Mouse (Mus musculus) urinary bladder, postnatal 25 days (tissue): ENCODE measurements at regions not wholly inside any gene's neighbourhood (a gene's known extent, or its start where the extent isn't known, plus 50 kb on each side); places are given as distances from the start of the nearest gene placed in this dataset.

Source experiments
- DNase-seq: peaks from one replicate; pipeline ENCODE4 v3.0.0; 2022; ENCODE audit warnings: low spot score

DNA sequence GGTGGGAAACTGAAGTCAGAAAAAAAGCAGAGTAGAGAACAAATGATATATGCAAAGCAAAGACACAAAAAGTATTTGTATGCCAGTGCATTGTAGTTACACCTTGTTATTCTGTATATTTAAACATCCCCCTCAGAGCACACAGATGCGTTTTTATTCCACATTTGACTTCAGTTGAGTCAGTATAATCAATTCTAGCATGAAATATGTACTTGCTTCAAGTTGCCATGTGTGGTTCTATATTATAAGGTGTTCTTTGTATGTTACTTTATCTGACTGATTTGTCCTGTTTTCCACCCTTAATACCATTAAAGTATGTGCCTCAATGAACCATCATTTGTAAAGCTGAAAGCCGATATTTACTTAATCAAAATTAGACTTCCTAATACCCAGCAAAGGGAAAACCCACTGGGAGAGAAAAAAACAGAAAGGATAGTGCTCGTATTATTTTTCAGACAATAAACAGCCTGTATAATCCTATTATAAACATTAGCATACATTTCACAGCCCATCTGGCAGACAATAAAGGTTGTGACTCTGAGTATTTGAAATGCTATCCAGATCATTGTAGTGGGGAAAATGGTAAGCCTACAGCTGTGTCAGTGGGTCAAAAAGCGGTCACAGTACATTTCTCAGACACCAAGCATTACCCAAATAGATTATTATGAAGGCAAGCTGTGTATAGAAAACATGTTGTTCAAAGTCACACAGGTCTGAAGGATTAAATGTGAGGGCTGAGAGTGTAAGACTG is 189.1 kb upstream of the Bmp2 start:
- no peak for DNase-seq

DNA sequence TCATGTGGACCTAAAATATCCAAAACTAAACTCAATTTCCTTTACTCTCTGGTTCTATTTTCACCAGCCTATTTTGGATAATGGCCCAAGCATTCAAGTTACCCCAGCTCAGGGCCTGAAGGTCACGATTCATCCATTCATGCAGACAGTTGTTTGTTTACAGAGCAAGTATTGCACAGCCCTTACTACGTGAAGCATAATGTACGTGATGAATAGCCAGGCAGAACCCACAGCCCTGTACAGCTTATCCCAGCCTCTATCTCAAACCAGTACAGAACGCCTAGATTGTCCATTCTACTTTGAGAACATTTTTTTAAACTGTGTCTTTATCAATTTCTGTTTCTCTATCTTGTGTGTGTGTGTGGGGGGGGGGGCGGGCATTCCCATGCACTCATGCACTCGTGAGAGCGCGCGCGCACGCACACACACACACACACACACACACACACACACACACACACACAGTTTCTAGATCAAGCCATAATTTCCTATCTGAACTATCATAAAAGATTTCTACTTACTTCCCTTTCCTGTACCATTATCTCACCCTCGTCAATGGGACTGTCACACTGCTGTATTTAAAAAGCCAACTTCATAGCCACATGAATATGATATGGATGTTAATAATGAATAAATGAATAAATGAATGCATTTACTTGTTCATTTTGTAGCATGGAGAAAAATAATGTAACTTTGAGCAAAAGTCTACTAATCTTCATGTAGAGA is 180.3 kb upstream of the Bmp2 start:
- no peak for DNase-seq

DNA sequence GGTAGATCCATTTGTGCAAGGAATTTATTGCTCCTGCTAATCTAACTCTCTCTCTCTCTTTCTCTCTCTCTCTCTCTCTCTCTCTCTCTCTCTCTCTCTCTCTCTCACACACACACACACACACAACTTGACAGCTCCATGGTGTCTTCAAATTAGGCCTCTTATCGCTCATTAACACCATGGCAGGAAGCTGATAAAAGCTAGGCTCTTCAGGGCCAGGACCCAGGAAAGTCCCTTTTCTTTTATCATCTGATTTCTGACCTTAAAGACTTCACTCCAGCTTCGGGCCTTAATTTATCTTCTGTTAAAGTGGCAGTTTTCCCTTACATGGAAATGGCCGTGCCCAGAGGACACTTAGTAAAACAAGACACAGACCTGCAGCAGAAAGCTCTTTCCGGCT is 178.4 kb upstream of the Bmp2 start:
- DNase-seq, result no peak

DNA sequence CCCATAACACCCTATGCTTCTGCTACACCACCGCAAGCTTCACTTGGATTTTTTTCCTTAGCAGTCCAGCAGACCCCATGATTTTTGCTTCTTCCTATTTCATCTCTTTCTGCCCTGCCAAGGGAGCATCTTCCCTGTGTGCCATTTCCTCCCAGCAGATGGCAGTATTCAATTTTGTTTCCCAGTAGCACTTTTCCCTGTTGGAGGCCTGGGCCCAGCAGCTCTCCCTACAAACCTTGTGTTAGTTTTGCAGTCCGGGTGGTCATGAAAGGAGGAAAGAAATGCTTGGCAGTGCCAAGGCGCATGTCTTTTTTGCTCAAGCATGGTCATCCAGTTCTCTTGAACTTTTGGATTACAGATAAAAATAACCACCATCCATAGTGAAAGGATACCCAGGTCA is 170.9 kb upstream of the Bmp2 start:
- DNase-seq, result peak; percentile 48

DNA sequence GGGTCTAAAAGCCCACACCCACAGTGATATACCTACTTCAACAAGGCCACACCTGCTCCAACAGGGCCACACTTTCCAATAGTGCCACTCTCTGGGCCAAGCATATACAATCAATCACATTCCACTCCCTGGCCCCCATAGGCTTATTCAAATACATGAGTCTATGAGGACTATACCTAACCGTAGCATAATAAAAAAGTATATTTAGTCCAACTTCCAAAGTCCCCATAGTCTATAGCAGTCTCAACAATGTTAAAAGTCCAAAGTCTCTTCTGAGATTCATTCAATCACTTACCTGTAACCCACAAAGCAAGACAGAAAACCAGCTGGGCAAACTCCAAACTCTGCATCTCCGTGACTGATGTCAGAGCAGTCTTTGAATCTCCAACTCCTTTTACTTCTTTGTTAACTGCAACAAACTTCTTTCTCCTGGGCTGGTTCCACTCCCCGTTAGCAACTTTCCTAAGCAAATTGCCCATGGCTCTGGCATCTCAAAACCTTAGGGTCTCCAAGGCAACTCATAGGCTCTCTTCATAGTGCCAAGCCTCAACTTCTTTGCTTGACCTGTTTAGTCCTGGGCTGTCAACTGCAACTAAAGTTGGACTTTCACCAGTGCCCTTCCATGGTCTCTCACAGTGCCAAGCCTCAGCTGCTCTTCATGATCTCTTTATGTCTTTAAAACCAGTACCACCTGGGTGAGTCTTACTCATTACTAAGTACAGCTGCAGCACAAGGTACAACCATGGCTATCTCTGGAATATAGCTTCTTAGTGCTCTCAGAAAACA is 168.6 kb upstream of the Bmp2 start:
- no peak for DNase-seq

DNA sequence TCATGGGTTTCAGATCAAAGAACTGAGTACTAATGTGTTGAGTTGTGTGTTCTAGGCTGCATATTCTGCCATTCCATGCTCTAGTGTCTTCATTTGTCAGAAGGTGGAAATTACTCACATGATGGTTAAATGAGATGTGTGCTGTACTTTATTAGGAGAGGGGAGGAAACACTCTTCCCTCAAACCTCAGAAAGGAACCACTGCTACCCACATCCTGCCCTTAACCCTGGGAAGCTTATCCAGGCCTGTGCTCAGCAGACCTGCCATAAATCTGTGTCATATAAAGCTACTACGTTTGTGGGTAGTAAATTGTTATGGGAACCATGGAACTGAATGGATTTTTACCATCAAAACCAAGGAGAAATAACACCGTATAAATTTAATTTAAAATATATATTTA is 166.7 kb upstream of the Bmp2 start:
- DNase-seq, result no peak

DNA sequence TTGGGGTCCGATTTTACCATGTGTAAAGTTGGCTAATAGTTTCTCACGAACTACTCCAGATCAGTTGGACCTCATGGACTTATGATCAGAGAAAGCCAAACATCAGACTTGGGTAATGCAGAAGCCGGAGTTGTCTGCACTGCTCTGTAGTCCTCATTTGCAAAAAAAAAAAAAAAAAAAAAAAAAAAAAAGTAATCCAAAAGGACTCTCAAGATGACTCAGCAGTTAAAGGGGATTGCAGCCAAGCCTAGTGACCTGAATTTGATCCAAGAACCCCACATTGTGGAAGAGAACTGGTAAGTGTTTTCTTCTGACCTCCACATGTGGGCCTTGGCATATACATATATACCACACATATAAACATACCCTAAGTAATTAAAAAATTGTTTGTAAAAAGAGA is 164.6 kb upstream of the Bmp2 start:
- no peak for DNase-seq

DNA sequence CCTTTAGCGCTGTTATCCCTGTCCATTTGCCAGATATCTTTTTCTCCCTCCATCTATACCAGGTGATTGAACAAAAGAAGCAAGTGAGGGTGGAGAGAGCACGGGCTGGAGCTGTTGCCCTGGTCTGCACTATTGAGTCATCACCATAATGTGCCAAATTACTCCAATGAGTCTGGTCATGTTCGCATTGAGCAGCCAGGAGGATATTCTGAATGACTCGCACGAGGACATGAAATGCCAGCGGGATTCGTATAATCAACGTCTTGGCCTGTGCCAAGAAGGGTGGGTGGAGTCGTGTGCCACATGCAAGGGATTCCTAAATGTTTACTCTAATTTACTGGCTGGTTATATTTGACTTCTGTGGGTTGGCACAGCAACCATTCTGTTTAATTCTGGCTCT is 159.7 kb upstream of the Bmp2 start:
- peak; percentile 7 for DNase-seq

DNA sequence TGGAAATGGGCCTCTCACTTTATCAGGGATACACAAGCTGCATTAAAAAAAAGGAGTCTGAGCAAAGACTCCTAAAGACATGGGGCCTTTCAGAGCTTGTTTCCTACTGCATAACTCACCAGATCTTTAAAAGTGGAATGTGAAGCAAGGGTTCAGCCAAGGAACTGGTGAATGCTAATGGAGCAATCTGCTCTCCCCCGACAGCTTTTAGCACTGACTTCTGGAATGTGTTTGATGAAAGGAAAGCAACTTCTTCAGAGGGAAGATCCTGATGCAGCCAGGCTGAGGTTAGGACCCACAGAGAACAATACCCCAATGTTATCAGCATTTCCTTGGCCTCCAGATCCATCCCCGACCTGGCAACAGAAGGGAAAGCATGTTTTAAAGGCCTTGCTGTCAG is 154.4 kb upstream of the Bmp2 start:
- no peak for DNase-seq

DNA sequence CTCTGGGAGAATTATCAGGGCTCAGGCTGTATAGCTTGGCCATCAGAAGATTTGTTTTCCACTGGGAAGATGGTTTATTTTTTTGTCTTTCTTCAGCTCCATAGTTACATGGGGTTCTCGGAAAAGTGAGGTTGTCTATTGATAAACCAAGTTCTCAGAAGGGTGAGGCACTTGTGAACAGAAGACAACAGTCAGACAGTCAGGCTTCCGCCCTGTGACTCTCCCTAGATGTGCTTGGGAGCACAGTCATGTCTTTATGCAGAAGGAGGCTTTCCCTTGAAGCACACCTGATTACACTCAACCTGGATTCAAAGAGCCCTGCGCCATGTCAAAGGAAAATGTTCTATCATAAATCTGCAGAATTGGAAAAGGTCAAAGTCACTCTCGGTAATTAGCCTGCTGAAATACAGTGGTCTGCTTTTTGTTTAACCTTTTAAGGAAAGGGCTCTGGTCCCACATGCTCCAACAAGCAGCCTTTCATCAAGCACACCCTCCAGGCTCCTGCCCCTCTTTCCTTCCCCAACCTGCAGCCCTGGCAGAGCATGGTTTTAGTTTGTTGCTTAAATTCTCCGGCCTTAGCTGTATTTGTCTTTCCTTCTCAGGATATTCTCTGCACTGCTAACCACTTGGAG is 152.8 kb upstream of the Bmp2 start:
- no peak for DNase-seq

DNA sequence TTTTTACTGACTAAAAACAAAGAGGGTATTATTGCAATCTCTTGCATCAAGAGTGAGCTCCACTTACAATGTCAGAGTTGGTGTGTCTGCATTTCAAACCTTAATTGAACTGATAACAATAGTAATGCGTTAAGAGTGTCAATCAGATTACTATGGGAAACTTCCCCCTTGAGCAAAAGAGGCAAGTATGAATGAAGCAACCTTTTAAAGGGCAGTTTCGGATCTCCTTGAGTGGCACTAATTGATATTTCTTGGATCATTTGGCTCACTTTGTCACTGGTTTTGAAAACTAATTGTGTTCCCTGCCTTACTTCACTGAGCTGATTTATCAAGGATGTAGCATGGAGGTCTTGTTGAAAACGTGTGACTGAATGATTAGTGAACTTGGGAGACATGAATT is 151.0 kb upstream of the Bmp2 start:
- DNase-seq, result no peak

DNA sequence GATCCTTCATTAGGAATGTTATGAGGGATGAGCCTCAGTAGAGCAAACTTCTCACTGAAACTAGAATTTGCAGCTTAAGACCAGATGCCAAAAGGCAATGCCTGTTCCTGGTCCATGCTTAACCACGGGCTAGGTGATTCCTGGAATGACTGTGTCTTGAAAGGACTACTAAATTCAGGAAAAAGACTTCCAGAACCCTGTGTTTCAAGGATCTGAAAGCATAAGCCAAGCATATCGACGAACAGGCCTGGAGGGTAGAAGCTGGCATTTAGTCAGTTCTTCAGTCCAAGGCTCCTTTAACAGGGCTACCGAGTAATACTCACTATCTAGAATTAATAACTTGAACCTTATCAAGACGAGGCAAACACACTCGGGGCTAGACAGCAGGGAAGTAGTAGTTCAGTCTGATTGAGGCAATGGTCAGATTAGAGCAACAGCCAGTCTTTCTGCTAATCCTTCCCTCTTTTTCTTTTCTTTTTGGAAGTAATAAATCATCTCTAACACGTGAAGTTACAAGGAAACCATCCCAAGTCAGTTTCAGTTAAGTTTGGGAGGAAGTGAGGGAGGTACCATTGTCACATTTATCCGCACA is 134.9 kb upstream of the Bmp2 start:
- no peak for DNase-seq

DNA sequence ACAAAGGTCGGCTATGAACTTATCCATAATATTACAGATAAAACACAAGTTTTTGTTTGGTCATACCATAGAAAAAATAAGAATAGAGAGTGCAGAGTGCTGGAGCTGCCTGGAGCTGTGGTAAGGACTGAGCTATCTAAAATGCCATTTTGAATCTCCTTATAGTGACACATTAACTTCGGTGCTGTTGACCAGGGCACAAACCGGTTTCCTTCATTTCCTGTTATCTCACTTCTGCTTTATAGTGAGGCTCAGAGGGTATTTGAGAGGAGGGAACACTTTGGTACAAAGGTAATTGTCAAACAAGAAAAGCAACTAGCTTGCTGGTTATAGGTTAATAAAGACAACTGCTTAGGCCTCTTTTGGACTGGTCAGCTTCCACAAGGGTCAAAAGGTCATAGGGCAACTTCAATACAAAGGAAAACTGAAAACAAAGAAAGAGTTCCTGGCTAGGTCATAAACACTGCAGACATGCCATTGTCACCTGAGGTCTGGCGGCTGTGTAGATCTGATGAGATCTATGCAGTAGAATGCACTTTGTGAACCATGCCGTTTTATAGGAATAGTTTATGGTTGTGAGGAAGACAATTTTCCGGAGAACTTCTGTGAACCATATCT is 132.2 kb upstream of the Bmp2 start:
- DNase-seq, result no peak

DNA sequence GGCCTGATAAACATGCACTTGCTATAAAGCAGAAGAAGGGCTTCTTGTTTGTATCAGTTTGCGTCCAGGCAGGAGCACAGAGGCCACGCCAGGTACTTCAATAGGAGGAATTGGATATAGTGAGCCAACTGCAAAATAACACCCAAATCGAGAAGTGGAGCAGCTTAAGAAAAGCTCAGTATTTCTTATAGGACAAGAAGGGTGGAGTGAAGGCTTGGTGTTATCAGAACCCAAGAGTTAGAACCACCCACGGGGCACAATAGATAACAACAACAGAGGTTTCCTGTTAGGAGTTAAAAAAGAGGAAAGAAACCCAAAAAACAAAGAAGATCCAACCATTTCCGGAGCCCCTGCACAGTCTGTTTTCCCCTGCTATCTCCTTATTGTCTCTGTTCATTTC is 126.4 kb upstream of the Bmp2 start:
- DNase-seq, result no peak

DNA sequence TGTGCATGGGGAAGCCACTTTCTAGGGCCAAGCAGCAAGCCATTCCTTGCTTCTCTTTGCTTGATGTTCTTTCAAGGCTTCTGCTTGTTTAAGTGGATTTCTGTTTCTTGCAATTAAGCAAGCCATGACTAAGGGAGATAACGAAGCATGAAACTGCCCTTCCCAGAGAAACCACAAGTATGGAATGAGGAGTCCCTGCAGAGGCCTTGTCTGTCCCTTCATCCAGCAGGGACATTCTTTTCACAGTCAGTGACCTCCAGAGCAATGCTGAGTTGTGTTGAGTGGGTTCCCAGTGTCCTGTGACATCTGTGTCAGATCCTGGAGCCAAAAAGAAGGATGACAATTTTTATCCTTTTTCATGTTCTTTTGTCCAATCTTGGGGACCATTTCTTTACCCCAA is 124.9 kb upstream of the Bmp2 start:
- no peak for DNase-seq

DNA sequence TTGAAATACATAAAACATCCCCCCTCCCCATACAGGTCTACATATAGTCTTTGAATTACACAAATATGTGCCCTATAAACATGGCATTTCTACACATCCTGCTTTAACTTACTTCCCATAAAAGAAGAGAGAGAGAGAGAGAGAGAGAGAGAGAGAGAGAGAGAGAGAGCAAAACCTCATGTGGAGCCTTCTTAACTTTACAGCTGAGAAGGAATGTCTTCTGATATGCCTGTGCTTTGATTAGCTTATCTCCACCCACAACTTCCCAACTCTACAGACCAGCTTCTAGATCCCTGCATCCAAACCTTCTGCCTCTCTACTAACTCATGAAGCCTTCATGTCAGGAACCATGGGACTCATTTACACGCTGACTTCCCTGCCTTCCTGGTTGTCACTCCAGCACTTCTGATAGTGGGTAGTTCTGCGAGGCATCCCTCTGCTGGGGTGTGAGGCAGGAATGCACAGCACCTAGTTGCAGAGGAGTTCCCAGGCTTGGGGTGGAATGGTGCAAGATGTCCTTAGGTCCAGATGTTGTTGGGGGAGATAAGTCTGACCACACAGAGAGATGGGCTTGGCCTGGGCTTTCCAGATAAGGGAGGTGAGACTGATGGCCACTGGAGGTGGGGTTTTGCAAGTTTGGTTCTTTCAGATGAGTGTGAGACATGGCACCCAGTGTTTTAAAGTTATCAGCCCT is 122.4 kb upstream of the Bmp2 start:
- no peak for DNase-seq

DNA sequence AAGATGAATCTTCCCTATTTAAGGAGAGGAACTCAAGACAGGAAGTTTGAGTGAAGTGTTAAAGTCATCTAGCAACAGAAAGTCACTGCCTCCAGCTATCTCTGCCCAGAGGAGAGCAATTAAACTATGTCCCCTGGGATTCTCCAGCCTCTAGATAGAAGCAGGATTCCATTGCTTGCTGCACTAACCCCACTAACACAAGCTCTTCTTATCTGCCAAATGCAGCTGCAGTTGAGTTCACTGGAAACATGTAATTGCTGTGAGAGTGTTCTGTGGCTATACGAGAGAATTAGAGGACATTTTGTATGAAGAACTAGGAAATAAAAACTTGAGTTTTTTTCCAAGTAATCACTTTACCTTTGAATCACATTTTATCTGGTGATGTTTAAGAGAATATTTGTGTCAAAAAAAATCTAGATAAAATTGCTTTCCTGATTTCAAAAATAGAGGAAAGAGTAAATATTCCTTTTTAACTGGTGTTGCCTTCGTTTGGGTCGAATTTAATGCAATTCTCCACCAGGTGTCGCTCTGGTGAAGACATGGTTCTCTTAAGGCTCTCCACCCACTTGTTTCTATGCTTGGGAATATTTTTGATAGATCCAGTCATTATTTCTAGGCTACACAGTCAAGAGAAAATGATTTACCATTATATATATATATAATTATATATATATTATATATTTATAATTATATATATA is 121.1 kb upstream of the Bmp2 start:
- DNase-seq, result peak; percentile 43

DNA sequence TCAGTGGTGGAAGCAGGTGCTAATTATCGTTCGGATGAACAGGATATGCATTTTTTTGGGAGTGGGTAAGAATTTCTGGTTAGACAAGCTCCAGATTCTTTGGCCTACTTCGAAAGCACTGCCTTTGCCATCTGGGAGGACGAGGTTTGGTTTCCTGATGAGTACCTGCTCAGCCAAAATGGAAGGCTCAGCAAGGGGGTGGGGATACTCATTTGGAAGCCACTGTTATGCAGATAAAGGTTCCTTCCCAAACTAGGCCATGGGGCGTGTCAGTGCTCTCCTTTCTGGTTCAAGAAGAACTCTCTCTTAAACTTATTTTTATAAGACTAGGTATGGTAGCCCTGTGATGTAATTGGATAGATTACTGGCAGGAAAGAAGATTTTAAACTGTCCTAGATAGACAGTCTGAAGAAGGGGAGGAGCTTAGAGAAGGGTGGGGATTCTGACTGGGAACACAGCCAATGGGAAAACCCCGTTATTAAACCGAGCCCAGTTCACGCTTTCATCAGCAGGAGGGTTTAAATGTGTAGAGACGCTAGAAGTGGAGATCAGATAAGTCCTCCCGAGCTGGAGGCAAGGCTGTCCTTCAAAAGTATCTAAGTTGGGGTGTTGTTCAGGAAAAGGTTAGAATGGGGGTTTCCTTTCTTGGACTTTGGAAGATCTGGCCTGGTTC is 119.7 kb upstream of the Bmp2 start:
- no peak for DNase-seq

DNA sequence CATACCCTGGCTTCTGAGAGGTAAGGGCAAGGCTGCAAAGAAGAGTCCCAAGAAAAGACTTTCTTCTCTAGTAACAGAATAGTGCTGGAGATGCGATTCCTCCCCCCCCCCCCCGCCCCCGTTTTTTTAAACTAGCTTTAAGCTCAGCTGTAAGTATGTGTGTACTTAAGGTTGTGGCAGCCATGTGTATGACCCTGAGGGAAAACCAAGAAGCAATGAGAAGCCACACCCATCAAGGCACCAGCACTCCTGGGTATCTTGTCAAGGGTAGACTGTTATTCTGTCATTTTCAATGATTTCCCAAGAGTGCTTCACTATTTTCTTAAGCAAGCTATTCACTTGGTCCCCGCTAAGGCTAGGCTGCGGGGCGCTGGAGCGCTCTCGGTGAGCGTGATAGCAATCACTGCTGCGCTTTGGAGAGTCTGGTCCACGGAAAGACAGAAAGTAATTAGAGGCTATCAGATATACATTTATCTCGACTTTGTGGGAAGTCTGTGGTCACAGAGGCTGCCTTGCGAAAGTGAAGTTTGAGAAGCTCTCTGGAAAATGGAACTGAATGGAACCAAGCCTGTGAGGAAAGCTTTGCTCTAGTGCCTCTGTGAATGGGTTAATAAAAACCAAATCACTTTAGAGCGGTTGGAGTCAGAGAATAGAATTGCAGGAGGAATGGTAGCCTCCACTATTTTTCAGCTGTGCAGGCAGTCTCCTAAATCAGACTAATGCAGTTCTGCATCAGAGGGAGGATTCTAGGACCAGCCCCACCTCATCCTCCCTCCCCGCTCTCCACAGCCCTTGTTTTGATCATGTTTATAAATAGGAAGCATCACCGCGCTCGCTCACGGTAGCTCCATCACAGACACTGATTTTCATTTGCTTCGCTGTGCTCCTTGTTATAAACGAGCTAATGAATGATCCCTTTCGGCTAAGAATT is 114.8 kb upstream of the Bmp2 start:
- no peak for DNase-seq
